Mouse (Mus musculus) forebrain, embryonic 11.5 days (tissue): ENCODE measurements around the gene Gm9045. TPM values are rescaled to one million over a fixed set of nuclear protein-coding genes. Genes with fewer than 3 reads are reported as not detected.
"Not testable (repeated sequence)": the region's sequence is repeated elsewhere in the genome, so short reads cannot be mapped to it uniquely, and the experiment has no call there.

ENCODE experiments used
- ATAC-seq: fragments of 200-750 bp; cut with Nextera tagmentation; replicated peaks from 2 replicates; pipeline ENCODE4 v1.8.0; 2017; ENCODE audit warnings: moderate TSS enrichment; ENCODE audit not compliant: low FRiP score
- DNase-seq: peaks from one replicate; pipeline ENCODE4 v3.0.0-alpha.2; 2017; ENCODE audit warnings: low spot score
- H3K27ac ChIP-seq: fragments of 300-500 bp; sonication (generic); 2 replicates; pipeline ENCODE4 v1.5.1; 2014; ENCODE audit warnings: low read depth, low read length
- H3K27me3 ChIP-seq: fragments of 300-500 bp; sonication (generic); 2 replicates; pipeline ENCODE4 v1.6.1; 2014; ENCODE audit warnings: mild to moderate bottlenecking, low read length, mixed read lengths; ENCODE audit not compliant: control insufficient read depth, insufficient read depth
- H3K36me3 ChIP-seq: fragments of 300-500 bp; sonication (generic); 2 replicates; pipeline ENCODE4 v1.6.1; 2014; ENCODE audit warnings: mild to moderate bottlenecking, low read length, moderate library complexity, mixed read lengths; ENCODE audit not compliant: control insufficient read depth, insufficient read depth
- H3K4me1 ChIP-seq: fragments of 300-500 bp; sonication (generic); replicated peaks from 2 replicates; pipeline ENCODE4 v1.6.1; 2014; ENCODE audit warnings: low read length, mixed read lengths; ENCODE audit not compliant: control insufficient read depth, insufficient read depth
- H3K4me2 ChIP-seq: fragments of 300-500 bp; sonication (generic); 2 replicates; pipeline ENCODE4 v1.6.1; 2014; ENCODE audit warnings: low read depth, mild to moderate bottlenecking, low read length, moderate library complexity, mixed read lengths; ENCODE audit not compliant: severe bottlenecking
- H3K4me3 ChIP-seq: fragments of 300-500 bp; sonication (generic); 2 replicates; pipeline ENCODE4 v1.5.1; 2014; ENCODE audit warnings: low read depth, low read length
- H3K9ac ChIP-seq: fragments of 300-500 bp; sonication (generic); 2 replicates; pipeline ENCODE4 v1.6.1; 2014; ENCODE audit warnings: low read length
- H3K9me3 ChIP-seq: fragments of 300-500 bp; sonication (generic); 2 replicates; pipeline ENCODE4 v1.6.1; 2016; ENCODE audit warnings: low read length, mixed read lengths; ENCODE audit not compliant: control insufficient read depth
- WGBS: fragments of 180-500 bp; shearing (Covaris S2); extraction: QIAGEN DNeasy Blood & Tissue Kit; methylation state at CpG from one replicate; pipeline ENCODE4 v1.1.7; 2014; 5-methylcytosine and 5-hydroxymethylcytosine counted together
- polyA plus RNA-seq: library from polyadenylated mRNA; unstranded; fragments of >200 nt; fragmentation: Nextera tagmentation; extraction: Ambion mirVana; gene quantifications from 2 replicates; pipeline ENCODE4 v1.2.1, GENCODE M21; 2014

The Gm9045 gene
- not detected in 2 replicates for polyA plus RNA-seq

DNA sequence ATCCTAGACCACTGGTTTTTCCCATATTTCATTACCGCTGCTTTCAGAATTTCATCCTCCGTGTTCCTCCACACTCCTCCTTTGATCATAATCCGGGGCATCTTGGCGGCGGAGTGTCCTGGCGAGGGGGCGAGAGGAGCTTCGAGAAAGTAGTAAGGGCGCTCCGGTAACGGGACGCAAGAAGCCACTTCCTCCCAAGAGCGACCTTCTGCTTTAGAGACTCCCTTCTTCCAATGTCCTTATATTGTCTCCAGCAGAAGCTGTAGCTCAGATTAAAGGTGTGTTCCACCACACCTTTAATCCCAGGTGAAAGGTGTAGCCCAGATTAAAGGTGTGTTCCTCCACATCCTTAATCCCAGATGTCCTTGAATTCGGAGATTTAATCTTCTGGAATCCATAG is at the start of gene Gm9045:
Gene Gm9045 (minus strand): TSS at position 101 of the 400 bp plus-strand sequence.
- H3K27me3 ChIP-seq, H3K4me1 ChIP-seq, DNase-seq, H3K9me3 ChIP-seq, ATAC-seq, H3K4me3 ChIP-seq, H3K27ac ChIP-seq, H3K4me2 ChIP-seq, H3K36me3 ChIP-seq, H3K9ac ChIP-seq: not testable (repeated sequence)
- no CpG with 5 or more reads among the region's 14 CpGs for WGBS

DNA sequence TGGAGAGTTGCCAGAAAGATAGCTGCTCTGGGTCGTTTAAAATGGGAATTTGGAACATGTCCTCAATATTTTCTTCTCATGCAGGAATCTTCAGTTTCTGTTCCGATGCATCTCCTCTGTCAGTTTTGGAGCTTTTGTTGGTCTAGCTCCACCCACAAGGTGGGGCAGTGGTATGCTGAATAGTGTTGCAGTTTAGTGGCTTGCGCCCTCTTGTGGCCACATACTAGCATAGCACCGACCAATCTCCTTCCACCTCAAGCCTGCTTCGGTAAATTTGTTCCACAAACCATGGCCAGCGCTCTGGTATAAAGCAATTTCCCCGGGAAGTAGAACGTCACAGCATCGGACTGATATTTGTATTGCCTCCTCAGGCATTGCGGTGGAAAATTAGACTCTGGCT is 32.8 kb upstream of the Gm9045 start:
- H3K4me3 ChIP-seq = no peak overlapping the region
- no peak overlapping the region; the same call in 1 of the 2 replicates for H3K9ac ChIP-seq
- ATAC-seq (peak; percentile 96), DNase-seq (peak; percentile 90)
- WGBS = 13% methylated on average over 10 of the region's 10 CpGs
- no peak overlapping the region for H3K27ac ChIP-seq
- H3K36me3 ChIP-seq = no peaks in the 10 kb centered on the region
- no peaks in the 10 kb centered on the region for H3K9me3 ChIP-seq
- no peaks in the 10 kb centered on the region for H3K27me3 ChIP-seq
- H3K4me1 ChIP-seq = no peaks in the 10 kb centered on the region
- peak overlapping the region; percentile 32; the same call in 1 of the 2 replicates for H3K4me2 ChIP-seq

DNA sequence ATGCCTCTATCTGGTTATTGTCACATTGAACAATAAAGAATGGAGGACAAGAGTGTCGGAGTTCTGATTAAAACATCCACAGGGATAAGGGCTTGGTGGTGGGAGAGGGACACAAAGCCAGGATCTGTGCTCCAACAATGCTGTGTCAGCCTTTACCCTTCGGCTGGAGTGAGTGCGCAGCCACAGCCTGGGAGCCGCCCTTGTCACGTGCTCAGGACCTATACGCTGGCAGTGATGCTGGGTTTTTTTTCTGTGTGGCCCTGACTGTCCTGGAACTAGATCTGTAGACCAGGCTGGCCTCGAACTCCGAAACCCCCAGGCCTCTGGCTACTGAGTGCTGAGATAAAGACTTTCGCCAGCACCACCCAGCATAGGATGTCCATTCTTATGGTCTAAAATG is 31.9 kb upstream of the Gm9045 start:
- no peaks in the 10 kb centered on the region for H3K4me1 ChIP-seq
- no peaks in the 10 kb centered on the region for H3K36me3 ChIP-seq
- no peak for ATAC-seq
- no peaks in the 10 kb centered on the region for H3K9me3 ChIP-seq
- H3K4me2 ChIP-seq = no peak overlapping the region
- WGBS = 82% methylated on average over 9 of the region's 9 CpGs
- no peak overlapping the region for H3K9ac ChIP-seq
- DNase-seq = no peak
- no peak overlapping the region for H3K4me3 ChIP-seq
- H3K27ac ChIP-seq = no peak overlapping the region
- no peaks in the 10 kb centered on the region for H3K27me3 ChIP-seq

DNA sequence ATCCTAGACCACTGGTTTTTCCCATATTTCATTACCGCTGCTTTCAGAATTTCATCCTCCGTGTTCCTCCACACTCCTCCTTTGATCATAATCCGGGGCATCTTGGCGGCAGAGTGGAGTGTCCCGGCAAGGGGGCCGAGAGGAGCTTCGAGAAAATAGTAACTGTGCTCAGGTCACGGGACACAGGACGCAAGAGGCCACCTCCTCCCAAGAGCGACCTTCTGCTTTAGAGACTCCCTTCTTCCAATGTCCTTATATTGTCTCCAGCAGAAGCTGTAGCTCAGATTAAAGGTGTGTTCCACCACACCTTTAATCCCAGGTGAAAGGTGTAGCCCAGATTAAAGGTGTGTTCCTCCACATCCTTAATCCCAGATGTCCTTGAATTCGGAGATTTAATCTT is 16.4 kb upstream of the Gm9045 start, which contains the start of gene Gm9049:
Gene Gm9049 (minus strand): TSS at position 101 of the 400 bp plus-strand sequence.
- H3K27ac ChIP-seq, H3K9me3 ChIP-seq, DNase-seq, H3K4me2 ChIP-seq, ATAC-seq, H3K9ac ChIP-seq, H3K36me3 ChIP-seq, H3K4me3 ChIP-seq, H3K4me1 ChIP-seq, H3K27me3 ChIP-seq: not testable (repeated sequence)
- WGBS = 86% methylated on average over 1 of the region's 11 CpGs

DNA sequence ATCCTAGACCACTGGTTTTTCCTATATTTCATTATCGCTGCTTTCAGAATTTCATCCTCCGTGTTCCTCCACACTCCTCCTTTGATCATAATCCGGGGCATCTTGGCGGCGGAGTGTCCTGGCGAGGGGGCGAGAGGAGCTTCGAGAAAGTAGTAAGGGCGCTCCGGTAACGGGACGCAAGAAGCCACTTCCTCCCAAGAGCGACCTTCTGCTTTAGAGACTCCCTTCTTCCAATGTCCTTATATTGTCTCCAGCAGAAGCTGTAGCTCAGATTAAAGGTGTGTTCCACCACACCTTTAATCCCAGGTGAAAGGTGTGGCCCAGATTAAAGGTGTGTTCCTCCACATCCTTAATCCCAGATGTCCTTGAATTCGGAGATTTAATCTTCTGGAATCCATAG is 10.9 kb upstream of the Gm9045 start, which contains the start of gene Gm9048:
Gene Gm9048 (minus strand): TSS at position 101 of the 400 bp plus-strand sequence.
- not testable (repeated sequence) for H3K9me3 ChIP-seq, ATAC-seq, H3K4me3 ChIP-seq, H3K27ac ChIP-seq, H3K36me3 ChIP-seq, H3K4me2 ChIP-seq, H3K9ac ChIP-seq, H3K27me3 ChIP-seq, DNase-seq, H3K4me1 ChIP-seq
- WGBS = 88% methylated on average over 1 of the region's 14 CpGs

DNA sequence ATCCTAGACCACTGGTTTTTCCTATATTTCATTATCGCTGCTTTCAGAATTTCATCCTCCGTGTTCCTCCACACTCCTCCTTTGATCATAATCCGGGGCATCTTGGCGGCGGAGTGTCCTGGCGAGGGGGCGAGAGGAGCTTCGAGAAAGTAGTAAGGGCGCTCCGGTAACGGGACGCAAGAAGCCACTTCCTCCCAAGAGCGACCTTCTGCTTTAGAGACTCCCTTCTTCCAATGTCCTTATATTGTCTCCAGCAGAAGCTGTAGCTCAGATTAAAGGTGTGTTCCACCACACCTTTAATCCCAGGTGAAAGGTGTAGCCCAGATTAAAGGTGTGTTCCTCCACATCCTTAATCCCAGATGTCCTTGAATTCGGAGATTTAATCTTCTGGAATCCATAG is 5.5 kb upstream of the Gm9045 start, which contains the start of gene Gm9046:
Gene Gm9046 (minus strand): TSS at position 101 of the 400 bp plus-strand sequence.
- H3K9me3 ChIP-seq, H3K4me3 ChIP-seq, DNase-seq, H3K4me1 ChIP-seq, ATAC-seq, H3K27ac ChIP-seq, H3K4me2 ChIP-seq, H3K36me3 ChIP-seq, H3K9ac ChIP-seq, H3K27me3 ChIP-seq: not testable (repeated sequence)
- no CpG with 5 or more reads among the region's 14 CpGs for WGBS

DNA sequence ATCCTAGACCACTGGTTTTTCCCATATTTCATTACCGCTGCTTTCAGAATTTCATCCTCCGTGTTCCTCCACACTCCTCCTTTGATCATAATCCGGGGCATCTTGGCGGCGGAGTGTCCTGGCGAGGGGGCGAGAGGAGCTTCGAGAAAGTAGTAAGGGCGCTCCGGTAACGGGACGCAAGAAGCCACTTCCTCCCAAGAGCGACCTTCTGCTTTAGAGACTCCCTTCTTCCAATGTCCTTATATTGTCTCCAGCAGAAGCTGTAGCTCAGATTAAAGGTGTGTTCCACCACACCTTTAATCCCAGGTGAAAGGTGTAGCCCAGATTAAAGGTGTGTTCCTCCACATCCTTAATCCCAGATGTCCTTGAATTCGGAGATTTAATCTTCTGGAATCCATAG is 5.3 kb downstream of the Gm9045 start, which contains the start of gene Gm9044:
Gene Gm9044 (minus strand): TSS at position 101 of the 400 bp plus-strand sequence.
- not testable (repeated sequence) for H3K4me3 ChIP-seq, H3K36me3 ChIP-seq, H3K9me3 ChIP-seq, ATAC-seq, H3K27me3 ChIP-seq, H3K4me1 ChIP-seq, H3K27ac ChIP-seq, DNase-seq, H3K4me2 ChIP-seq, H3K9ac ChIP-seq
- no CpG with 5 or more reads among the region's 14 CpGs for WGBS

DNA sequence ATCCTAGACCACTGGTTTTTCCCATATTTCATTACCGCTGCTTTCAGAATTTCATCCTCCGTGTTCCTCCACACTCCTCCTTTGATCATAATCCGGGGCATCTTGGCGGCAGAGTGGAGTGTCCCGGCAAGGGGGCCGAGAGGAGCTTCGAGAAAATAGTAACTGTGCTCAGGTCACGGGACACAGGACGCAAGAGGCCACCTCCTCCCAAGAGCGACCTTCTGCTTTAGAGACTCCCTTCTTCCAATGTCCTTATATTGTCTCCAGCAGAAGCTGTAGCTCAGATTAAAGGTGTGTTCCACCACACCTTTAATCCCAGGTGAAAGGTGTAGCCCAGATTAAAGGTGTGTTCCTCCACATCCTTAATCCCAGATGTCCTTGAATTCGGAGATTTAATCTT is 10.8 kb downstream of the Gm9045 start, which contains the start of gene Gm9040:
Gene Gm9040 (minus strand): TSS at position 101 of the 400 bp plus-strand sequence.
- not testable (repeated sequence) for H3K27ac ChIP-seq, H3K27me3 ChIP-seq, H3K4me2 ChIP-seq, H3K4me1 ChIP-seq, DNase-seq, H3K4me3 ChIP-seq, H3K9me3 ChIP-seq, H3K9ac ChIP-seq, ATAC-seq, H3K36me3 ChIP-seq
- WGBS = no CpG with 5 or more reads among the region's 11 CpGs

DNA sequence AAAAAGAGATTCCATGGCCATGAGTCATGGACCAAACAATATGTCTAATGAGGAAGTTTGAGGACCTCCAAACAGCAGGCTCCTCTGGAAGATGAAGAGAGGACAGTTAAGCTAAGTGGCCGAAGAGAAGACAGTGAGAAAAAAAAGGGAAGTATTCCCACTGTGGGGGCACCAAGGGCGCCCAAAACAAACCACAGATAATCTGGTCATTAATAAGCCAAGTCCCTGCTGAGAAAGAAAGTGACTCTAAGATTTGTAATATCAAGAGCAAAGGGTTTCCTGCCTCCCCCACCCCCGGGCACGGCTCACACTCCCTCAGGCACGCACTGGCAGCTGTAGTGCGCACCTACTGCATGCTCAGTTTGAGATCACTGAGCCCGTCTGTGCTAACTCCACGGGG is 18.6 kb downstream of the Gm9045 start:
- no peak overlapping the region for H3K27ac ChIP-seq
- H3K4me3 ChIP-seq = no peak overlapping the region
- no peaks in the 10 kb centered on the region for H3K27me3 ChIP-seq
- no peaks in the 10 kb centered on the region for H3K36me3 ChIP-seq
- WGBS = 89% methylated on average over 8 of the region's 8 CpGs
- no peaks in the 10 kb centered on the region for H3K9me3 ChIP-seq
- ATAC-seq (no peak), DNase-seq (no peak)
- H3K4me1 ChIP-seq = no peaks in the 10 kb centered on the region
- no peak overlapping the region for H3K4me2 ChIP-seq
- no peak overlapping the region for H3K9ac ChIP-seq
